Mouse (Mus musculus) bone marrow, adult 2 months (tissue): ENCODE data around the gene Tacc2.

Experiments
- CTCF ChIP-seq: fragments of 200-500 bp; IDR thresholded peaks from 2 replicates; pipeline ENCODE4 v1.5.1; 2011; ENCODE audit warnings: low read length, control low read depth; ENCODE audit not compliant: control insufficient read depth, insufficient read depth
- POLR2A ChIP-seq: fragments of 200-500 bp; IDR thresholded peaks from 2 replicates; pipeline ENCODE4 v1.6.1; 2011; ENCODE audit warnings: low read depth, mild to moderate bottlenecking, control low read depth, low read length, borderline replicate concordance; ENCODE audit not compliant: control insufficient read depth

DNA sequence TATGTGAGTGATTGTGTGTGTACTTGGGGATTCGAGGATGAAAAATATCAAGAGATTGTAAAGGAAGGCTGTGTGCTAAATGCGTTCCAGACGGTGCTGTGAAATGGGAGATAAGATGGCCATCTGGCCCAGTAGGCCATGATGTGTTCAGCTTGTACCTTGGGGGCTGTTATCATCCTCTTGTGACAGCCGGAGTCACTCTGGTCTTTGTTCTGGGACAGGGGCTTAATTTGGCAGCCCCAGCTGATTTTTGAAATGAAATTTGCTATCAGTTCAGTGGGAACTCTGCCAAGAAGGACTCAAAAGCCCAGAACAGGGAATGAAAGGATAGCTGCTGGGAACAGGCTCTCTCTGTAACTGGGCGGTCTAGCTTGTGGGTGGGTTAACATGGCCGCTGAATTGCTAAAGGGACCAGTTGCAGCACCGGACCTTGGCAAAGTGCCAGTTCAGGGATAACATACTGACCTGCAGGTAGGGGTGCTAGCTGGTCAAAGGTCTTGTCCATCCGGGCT is 92.2 kb downstream of the Tacc2 start:
- TF ChIP-seq CTCF (no peak), POLR2A (no peak)
